Mouse (Mus musculus) layer of hippocampus, adult 6 months (tissue): ENCODE data around the gene 2810459M11Rik. TPM values are rescaled to one million over a fixed set of nuclear protein-coding genes. Genes with fewer than 3 reads are reported as not detected.

Source experiments
- long read RNA-seq, 2 experiments: library from polyadenylated mRNA; unstranded; transcript quantifications; one replicate each; pipeline ENCODE4 v2.0.0; 2019 to 2020
- polyA plus RNA-seq: library from polyadenylated mRNA; unstranded; fragments of <200 nt; fragmentation: Nextera tagmentation; gene quantifications from 2 replicates; pipeline ENCODE4 v1.2.3, GENCODE M21; 2021

2810459M11Rik gene
- polyA plus RNA-seq: 5.7 and 7.9 TPM in 2 replicates
- long read RNA-seq, experiment 1, transcript 2810459M11Rik-201 (3 exons, 1,225 nt): major isoform, 14 of 29 reads
- long read RNA-seq, experiment 1, partial matches to known transcripts: 1 of 29 reads
- long read RNA-seq, experiment 1, other reads (novel, unspliced or antisense): 10 of 29 reads
- long read RNA-seq, experiment 2, transcript 2810459M11Rik-201 (3 exons, 1,225 nt): major isoform, 71 of 103 reads
- long read RNA-seq, experiment 2, transcript 2810459M11Rik-202 (3 exons, 3,331 nt): minor isoform, 28 of 103 reads
- long read RNA-seq, experiment 2, partial matches to known transcripts: 2 of 103 reads
- long read RNA-seq, experiment 2, other reads (novel, unspliced or antisense): 2 of 103 reads

DNA sequence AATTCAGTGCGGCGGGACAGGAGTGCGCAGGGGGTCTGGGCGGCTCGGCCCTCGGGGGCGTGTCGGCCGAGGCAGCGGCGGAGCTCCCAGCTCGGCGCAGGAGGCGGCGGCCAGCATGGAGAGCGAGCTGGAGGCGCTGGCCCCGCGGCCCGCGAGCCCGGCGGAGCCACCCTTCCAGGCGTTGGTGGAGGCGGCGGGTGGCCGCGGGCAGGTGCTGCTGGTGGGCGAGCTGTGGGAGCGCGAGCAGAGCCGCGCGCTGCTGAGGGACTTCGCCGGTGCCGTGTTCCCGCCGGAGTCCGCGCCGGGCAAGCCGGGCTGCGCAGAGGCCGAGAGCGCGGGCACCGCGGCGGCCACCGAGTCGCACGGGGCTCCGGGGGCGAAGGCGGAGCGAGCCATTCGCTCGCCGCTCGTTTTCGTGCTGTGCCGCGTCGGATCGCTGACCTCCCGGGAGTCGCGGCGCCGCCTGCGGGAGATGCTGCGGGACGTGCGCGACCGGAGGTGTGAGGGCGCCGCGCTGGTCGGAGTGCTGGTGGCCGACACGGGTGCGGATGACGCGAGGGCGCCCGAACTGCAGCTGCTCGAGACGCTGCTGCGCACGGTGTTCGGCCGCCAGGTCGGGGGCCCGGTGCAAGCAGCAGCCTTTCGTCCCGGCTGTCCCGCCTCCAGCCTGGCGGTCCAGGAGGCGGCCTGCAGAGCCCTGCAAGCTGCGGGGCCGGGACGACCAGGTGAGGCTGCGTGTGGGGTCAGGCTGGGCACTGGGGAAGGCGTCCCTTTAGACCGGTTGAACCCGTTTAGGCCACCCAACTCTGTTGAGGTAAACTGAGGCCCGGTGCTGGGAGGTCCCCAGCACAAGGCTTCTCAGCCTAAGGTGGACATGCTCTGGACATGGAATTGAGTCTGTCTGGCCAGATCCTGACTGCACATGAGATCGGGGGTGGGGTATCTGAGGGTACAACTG, at the start of gene 2810459M11Rik:
Gene 2810459M11Rik, plus strand, starts transcription at position 16 of the 958 bp plus-strand sequence.

DNA sequence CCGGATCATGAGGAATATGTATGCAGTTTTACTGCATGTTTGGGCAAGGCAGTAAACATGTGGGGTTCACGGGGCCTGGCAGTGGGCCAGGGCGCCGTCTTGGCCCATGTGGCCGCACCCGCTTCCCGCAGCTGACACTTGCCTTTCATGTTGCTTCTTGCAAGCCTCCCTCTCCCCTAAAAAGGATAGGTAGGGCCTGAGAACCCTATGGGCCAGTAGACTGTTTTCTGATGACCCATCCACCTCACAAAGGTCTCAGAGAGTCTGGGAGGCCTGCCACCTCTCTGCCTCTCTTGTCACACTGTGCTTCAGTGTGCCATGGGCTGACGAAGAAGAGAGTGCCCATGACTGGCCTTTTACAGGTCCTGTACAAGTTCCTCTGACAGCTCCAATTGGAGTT, 29.1 kb upstream of the 2810459M11Rik start, which contains the start of gene Spata3:
Gene Spata3, plus strand, starts transcription at position 301 of the 400 bp plus-strand sequence.

DNA sequence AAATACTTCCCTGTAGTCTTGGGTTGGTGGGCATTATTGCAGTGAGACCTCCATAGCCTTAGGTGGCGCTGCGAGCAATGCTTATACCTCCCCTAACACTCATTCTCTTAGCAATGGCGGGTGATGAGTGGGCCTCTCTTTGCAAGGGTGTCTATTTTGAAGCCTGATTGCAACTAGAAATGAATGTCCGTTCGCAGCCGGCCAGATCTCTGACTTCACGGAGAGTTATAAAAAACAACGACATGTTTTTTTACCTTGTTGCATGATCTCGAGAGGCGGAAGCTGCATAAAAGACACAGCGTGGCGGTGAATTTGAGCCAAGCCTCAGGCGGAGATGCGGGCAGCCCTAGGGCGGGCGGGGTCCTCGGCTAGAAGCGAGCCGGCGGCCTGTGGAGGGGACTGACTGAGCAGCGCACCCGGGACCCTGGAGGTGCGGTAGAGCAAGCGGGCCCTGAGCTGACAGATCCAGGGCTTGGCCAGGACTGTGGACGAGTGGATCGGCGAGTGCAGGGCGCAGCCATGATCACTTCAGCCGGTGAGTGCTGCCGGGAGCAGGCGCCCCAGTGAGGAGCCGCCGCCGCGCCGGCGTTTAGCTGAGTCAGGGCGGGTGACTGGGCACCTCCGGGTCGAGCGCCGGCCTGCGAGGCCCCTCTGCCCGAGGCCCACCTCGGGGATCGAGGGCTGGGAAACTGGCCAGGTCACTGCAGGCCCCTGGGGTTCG, 18.8 kb downstream of the 2810459M11Rik start, which contains the start of gene Psmd1:
Gene Psmd1, plus strand, starts transcription at position 117 of the 721 bp plus-strand sequence.

Other genes with a start within 250 kb of the 2810459M11Rik start
- 590 and 674 TPM in 2 replicates for gene Itm2c, start 151.6 kb upstream of the 2810459M11Rik start, polyA plus RNA-seq
- 4.4 and 5.0 TPM in 2 replicates for gene 4933407L21Rik, start 117.4 kb upstream of the 2810459M11Rik start, polyA plus RNA-seq
- gene Gpr55, start 84.9 kb upstream of the 2810459M11Rik start, polyA plus RNA-seq: 0.05 and 0.10 TPM in 2 replicates
- 1.9 and 2.6 TPM in 2 replicates for gene Spata3, start 29.0 kb upstream of the 2810459M11Rik start, polyA plus RNA-seq
- 97.0 and 101 TPM in 2 replicates for gene Psmd1, start 18.5 kb downstream of the 2810459M11Rik start, polyA plus RNA-seq
- 0.06 TPM in 1 of 2 replicates, not detected in the other for gene Htr2b, start 66.1 kb downstream of the 2810459M11Rik start, polyA plus RNA-seq
- gene Gm21972, start 87.8 kb downstream of the 2810459M11Rik start, polyA plus RNA-seq: 0.35 and 0.90 TPM in 2 replicates
- 26.2 and 29.2 TPM in 2 replicates for gene Armc9, start 108.9 kb downstream of the 2810459M11Rik start, polyA plus RNA-seq